Mouse (Mus musculus) testis, adult 2 months (tissue): Measurements from ENCODE around the gene Hdac11. TPM values are rescaled to one million over a fixed set of nuclear protein-coding genes. Genes with fewer than 3 reads are reported as not detected.

Experiments used
- H3K27ac ChIP-seq: fragments of 200-500 bp; 2 replicates; pipeline ENCODE4 v1.5.1; 2012; ENCODE audit warnings: low read depth, low read length; ENCODE audit not compliant: control insufficient read depth, insufficient read depth
- H3K27me3 ChIP-seq: fragments of 200-500 bp; 2 replicates; pipeline ENCODE4 v1.6.1; 2012; ENCODE audit warnings: mild to moderate bottlenecking, low read length, moderate library complexity; ENCODE audit not compliant: control insufficient read depth, insufficient read depth
- H3K36me3 ChIP-seq: fragments of 200-500 bp; 2 replicates; pipeline ENCODE4 v1.6.1; 2012; ENCODE audit warnings: mild to moderate bottlenecking, low read length; ENCODE audit not compliant: control insufficient read depth, insufficient read depth
- H3K4me1 ChIP-seq: fragments of 200-500 bp; 2 replicates; pipeline ENCODE4 v1.6.1; 2012; ENCODE audit warnings: low read length; ENCODE audit not compliant: control insufficient read depth, insufficient read depth
- H3K4me3 ChIP-seq: fragments of 200-500 bp; 2 replicates; pipeline ENCODE4 v1.5.1; 2012; ENCODE audit warnings: low read depth, mild to moderate bottlenecking, low read length, moderate library complexity, mixed read lengths; ENCODE audit not compliant: control insufficient read depth
- CTCF ChIP-seq: fragments of 200-500 bp; IDR thresholded peaks from 2 replicates; pipeline ENCODE4 v1.5.1; 2012; ENCODE audit warnings: low read depth, mild to moderate bottlenecking, inconsistent platforms, low read length, moderate library complexity; ENCODE audit not compliant: control insufficient read depth, insufficient read depth, insufficient replicate concordance
- POLR2A ChIP-seq: fragments of 200-500 bp; IDR thresholded peaks from 2 replicates; pipeline ENCODE4 v1.6.1; 2012; ENCODE audit warnings: low read depth, mild to moderate bottlenecking, inconsistent platforms, low read length, moderate library complexity; ENCODE audit not compliant: control insufficient read depth
- polyA plus RNA-seq: library from polyadenylated mRNA; depleted of rRNA; stranded (reverse); fragments of >200 nt; gene quantifications from 2 replicates; pipeline ENCODE4 v1.2.3, GENCODE M21; 2012; rRNA removed

Gene Hdac11
- polyA plus RNA-seq, 1 experiment = 168 TPM

DNA sequence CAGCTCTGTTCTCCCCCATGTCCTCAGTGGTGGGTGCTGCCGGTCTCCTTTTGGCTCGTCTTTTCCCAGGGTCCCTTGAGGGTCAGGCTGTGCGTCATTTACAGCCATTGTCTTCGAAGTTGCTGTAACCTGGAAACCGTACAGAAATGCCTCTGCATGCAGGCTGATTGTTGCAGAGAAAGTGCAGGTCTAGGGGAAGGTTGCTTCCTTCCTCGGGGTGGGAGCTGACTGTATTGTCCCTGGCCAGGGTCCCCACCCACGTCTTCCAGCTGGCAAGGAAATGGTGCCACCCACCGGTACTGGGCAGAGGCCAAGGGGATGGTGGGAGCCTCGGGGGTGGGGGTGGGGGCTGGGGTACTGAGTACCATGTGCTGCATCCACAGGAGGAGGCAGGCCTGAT, 62.0 kb downstream of the Hdac11 start:
- H3K4me1 ChIP-seq = peaks cover 1% of the 10 kb centered on the region; the same call in 1 of the 2 replicates
- no peaks in the 10 kb centered on the region for H3K36me3 ChIP-seq
- no peak overlapping the region for H3K27ac ChIP-seq
- H3K4me3 ChIP-seq = no peak overlapping the region
- no peaks in the 10 kb centered on the region for H3K27me3 ChIP-seq
- TF ChIP-seq POLR2A (no peak), CTCF (no peak)

DNA sequence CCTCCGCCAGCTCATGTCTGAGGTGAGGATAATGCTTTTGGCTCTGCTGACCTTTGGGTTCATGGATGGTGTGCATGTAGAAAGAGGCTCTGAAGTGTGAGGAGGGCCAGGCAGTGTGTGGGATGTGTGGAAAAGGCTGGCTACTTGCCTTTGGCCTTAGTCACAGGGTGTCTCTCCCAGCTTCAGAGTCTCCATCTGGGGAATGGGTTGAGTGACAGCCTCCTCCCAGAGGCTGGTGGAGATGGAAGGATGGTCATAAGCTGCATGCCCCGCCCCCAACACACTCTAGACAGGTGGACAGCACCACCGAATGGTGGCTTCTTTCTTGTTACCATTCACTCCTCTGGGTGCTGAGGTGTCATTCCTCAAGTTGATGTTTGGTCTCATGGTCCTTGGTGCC, 62.4 kb downstream of the Hdac11 start:
- Histone ChIP-seq H3K4me1 (no peaks in the 10 kb centered on the region), H3K36me3 (no peaks in the 10 kb centered on the region), H3K4me3 (no peak overlapping the region)

DNA sequence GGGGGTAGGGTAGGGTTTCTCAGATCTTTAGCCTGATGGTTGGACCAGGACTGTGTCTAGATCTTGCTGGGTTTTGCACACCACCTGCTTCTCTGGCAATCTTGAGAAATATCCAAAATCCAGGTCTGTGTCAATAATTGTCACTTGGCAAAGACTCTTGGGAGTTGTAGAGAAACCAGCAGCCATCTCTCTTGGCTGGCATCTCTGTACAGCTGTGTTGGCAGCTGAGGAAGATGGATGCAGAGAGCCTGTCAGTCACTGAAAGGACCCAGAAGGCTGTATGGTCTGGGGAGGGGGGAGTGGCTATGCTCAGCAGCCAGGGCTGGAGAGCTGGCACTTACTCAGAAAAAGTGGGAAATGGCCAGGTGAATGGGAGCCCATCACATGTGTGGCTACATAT, 63.6 kb downstream of the Hdac11 start:
- Histone ChIP-seq H3K27me3 (no peaks in the 10 kb centered on the region), H3K36me3 (no peaks in the 10 kb centered on the region), H3K27ac (no peak overlapping the region), H3K4me1 (no peaks in the 10 kb centered on the region), H3K4me3 (no peak overlapping the region)
- no peak for TF ChIP-seq POLR2A
- TF ChIP-seq CTCF = no peak

More for the DNA sequence above, 62.4 kb downstream of the Hdac11 start:
- Histone ChIP-seq H3K27ac (no peak overlapping the region), H3K27me3 (no peaks in the 10 kb centered on the region)
- TF ChIP-seq CTCF = no peak
- TF ChIP-seq POLR2A = no peak

DNA sequence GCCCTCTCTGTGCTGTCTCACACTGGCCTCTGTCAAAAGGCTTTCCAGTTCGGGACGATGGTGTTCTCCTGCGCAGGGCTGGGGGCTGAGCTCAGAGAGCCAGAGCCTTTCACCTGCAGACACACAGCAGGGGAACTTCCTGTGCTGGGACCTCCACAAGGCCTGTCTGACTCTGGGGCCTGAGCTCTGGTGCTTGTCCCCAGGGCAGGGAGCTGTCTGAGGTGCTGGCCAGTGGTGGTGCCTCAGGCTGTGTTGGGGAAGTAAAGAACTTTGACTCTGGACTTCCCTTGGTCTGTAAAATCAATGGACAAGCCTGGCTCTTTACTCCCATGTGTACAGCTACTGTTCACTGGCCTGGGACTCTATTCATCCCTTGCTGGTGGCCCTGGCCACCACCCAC, 64.6 kb downstream of the Hdac11 start:
- Histone ChIP-seq H3K4me1 (no peaks in the 10 kb centered on the region), H3K4me3 (no peak overlapping the region), H3K27ac (no peak overlapping the region), H3K27me3 (no peaks in the 10 kb centered on the region), H3K36me3 (no peaks in the 10 kb centered on the region)
- TF ChIP-seq CTCF = no peak
- TF ChIP-seq POLR2A = no peak

- Histone ChIP-seq H3K4me3 (no peak overlapping the region), H3K36me3 (no peaks in the 10 kb centered on the region), H3K27me3 (no peaks in the 10 kb centered on the region), H3K27ac (no peak overlapping the region), H3K4me1 (no peaks in the 10 kb centered on the region)
- TF ChIP-seq POLR2A (no peak), CTCF (no peak)
Measured at GRCm38 (mm10) chr6:91222694-91223346, 66.4 kb downstream of the Hdac11 start.

Other genes starting within 250 kb of the Hdac11 start
- gene Iqsec1, start 168.0 kb upstream of the Hdac11 start, polyA plus RNA-seq = 47.2 and 49.8 TPM in 2 replicates
- gene Nup210, start 39.8 kb upstream of the Hdac11 start, polyA plus RNA-seq = 6.1 and 9.9 TPM in 2 replicates
- 2.4 and 4.8 TPM in 2 replicates for gene Fbln2, start 55.8 kb downstream of the Hdac11 start, polyA plus RNA-seq